Mouse (Mus musculus) layer of hippocampus, postnatal 14 days (tissue): ENCODE data around the gene Rel. TPM values are rescaled to one million over a fixed set of nuclear protein-coding genes. Genes with fewer than 3 reads are reported as not detected.

Experiments used
- DNase-seq, 2 experiments: peaks; one replicate each; pipeline ENCODE4 v3.0.0; 2021 to 2022; ENCODE audit warnings: low spot score in 2 of 2, mixed read lengths in 1 of 2
- total RNA-seq, 2 experiments: library from RNA; stranded (reverse); gene quantifications; 2 replicates each; pipeline ENCODE4 v1.2.3; 2021

Rel gene
- total RNA-seq, 2 experiments from 2014 or later, result 3.5 to 4.2 TPM

DNA sequence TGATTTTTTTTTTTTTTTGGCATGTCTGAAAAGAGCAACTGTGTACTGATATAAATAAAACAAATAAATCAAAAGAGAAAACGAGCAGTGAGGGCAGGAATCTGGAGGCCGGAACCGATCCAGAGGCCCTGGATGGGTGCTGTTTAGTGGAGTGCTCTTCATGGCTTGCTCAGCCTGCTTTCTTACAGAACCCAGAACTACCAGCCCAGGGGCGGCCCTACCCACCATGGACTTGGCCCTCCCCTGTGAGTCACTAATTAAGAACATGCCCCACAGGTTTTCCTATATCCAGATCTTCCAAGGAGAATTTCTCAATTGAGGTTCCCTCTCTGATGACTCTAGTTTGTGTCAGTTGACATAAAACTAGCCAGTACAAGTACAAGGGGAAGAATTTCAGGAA, 24.7 kb downstream of the Rel start:
- DNase-seq, result no peak

DNA sequence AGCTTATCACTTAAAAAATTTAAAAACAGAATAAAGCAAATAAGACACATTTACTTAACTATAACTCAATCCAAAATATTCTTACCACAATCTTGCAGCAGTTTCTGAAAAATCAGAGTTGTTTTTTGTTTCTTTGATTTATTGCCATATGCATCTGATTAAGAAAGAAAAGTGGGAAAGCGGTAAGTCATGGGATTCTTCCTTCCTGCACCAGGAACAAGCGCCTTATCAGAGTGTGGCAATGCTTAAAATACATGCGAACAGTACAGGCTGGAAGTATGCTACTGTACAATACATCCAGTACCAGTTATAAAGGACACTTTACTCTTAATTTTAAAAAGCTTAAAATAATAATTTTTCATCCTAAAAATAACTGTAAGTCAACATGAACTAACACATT, 26.4 kb downstream of the Rel start:
- DNase-seq, result no peak

DNA sequence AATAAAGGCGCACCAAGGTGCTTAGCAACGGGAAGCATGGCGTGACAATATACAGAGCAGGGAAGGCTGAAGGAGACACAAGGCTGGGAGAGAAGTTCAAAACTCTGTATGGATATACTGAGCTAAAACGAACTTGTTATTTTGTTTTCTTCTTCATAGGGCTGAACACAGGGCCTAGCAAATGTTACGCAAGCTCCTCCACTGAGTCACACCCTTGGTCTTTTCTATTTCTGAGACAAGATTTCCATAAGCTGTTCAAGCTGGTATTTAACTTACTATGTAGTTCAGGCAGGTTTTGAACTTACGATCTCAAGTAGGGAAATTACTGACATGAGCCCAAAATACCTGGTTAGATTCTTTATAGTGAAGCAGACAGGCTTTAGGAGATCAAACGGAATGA, 29.4 kb downstream of the Rel start:
- no peak for DNase-seq

DNA sequence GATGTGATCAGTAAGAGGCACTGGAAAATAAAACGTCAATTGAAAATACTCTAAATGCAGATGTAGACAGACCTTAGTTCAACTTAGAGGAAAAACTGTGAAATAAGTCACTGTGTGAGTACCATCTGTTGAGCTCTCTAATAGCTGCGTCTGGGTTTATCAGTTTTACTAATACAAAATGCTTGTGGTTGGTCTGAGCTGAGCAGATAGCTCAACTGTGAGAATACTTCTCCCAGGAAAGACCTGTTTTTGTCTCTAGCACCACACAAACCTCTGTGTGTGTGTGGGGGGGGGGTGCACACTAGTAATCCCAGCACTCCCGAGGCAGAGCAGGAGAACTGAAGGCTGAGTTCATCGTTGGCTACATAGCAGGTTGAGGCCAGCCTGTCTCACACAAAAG, 29.9 kb downstream of the Rel start:
- DNase-seq, result no peak

DNA sequence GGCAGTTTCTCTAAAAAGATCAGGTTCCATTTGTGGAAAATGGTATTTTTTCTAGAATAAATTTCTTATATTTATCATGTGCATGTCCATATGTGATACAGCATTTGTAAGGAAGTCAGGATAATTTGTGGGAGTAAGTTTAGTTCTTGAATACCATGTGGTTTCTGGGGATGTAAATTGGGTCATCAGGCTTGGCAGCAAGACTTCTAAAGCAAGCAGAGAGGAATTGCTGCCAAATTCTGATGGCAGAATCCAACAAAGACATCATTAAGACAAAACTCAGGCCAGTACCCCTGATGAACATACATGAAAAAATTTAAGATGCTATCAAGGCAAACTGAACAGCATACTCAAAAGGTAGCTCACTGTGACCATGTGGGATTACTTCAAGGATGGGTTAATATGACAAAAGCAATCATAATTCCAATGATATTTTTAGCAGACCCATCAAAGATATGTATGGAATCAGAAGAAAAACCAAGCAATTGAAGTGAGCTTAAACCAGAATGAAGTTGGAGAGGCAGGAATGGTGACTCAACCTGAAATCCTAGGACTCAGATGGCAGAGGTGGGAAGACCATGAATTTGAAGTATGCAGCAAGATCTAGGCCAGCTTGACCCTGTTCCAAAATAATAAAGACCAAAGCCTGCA, 34.8 kb downstream of the Rel start:
- DNase-seq, result peak in 1 of 2 experiments; percentile 14

DNA sequence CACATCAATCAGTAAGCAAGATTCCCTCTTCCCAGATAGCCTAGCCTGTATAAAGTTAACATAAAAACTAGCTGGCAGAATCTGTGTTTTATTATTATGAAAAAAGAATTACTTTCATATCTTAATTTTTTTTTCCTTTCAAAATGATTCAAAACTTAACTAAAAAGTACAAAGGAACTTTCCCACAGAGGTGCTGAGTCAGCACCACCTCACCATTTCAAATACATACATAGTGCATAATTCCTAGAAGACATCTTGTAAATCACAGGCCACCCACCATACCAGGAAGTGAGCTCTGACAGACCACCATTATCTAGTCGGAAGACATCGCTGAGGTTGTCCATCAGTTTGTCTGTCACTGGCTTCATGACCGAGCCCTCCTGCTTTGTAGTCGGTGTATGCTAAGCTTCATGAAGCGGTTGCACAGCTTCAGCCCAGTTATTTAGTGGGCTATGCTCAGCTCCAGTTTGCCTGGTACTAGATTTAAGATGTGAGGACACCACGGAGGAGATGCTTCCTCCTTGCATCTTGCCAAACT, 36.0 kb downstream of the Rel start:
- DNase-seq, result no peak

DNA sequence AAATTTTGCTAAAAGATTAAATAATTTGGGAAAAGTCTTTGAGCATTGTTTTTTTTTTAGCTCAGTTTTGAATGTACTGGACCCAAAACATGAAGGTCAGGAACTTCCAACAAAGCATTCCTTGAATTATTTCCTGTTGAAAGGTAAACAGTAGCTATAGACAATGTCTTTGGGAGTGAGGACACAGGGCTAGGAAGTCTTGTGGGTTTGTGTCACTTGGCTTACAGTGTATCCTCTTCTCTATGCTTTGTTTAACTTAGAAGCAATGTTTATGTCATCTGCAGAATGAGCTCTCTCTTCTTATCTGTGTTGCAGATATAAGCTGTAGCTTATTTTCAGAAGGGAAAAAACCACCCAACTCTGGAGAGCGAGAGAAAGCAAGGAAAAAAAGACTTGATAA, 37.9 kb downstream of the Rel start:
- no peak for DNase-seq

DNA sequence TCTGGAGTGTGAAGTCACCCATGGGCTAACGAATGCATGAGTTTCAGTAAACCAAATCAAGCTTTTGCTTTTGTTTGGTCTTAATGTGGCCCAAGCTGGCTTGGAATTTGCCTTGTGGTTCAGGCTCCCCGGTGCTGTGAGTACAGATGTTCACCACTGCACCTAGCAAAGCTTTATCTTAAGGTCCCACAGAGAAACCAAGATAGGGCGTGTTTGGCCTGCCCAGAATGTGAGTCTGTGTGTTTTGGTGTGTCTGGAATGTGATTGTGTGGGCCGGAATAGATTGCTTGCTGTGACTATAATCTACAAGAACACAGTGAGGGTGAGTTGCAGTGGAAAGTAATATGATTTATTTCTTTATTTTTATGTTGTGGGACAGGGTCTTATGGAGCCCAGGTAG, 40.6 kb downstream of the Rel start:
- no peak for DNase-seq

DNA sequence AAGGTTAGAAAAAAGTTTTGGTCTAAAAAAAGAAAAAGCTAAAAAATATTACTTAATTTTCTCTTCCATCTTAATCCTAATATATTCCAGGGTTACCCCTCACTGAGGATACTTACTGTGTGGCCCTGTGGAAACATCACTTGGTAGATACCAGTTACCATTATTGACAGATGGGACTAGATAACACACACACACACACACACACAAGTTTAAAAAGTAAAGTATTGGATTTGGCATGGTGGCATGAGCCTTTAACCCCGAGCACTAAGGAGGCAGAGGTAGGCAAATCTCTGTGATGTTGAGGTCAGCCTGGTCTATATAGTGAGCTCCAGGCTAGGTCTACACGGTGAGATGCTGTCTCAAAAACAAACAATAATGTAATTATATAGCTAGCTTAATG, 42.6 kb downstream of the Rel start:
- no peak for DNase-seq

DNA sequence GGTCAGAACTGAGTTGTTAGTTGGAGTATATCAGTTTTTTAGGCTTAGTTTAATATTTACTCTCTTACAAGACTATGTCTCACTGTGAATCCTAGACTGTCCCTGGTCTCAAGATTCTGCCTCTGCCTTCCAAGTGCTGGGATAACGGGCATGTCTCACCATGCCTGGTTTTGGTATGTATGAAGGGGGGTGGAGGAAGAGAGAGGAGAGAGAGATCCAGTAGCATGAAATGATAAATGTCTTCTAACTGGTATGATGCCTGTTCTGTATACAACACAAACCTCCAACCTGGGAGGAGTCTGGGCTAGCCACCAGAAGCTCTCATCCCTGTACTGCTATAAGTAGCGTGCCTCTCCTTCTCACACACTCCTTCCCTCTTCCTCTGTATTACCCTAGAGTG, 44.3 kb downstream of the Rel start:
- no peak for DNase-seq

DNA sequence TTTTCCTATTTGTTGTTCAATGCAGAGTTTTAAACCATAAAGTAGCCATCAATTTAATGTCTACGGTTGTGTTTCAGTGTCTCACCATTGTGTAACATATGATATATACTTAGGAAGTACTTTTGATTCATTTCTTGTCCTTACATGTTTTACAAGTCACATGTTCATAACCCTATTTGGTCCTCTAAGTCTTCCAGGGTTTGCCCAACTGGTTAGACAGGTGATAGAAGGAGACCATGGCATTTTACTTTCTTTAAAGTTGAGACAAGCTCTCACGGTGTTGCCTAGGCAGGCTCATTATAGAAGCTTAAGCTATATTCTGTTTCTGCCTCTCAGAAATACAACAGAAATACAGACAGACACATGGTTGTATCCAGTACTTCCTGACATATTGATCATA, 44.9 kb downstream of the Rel start:
- no peak for DNase-seq

DNA sequence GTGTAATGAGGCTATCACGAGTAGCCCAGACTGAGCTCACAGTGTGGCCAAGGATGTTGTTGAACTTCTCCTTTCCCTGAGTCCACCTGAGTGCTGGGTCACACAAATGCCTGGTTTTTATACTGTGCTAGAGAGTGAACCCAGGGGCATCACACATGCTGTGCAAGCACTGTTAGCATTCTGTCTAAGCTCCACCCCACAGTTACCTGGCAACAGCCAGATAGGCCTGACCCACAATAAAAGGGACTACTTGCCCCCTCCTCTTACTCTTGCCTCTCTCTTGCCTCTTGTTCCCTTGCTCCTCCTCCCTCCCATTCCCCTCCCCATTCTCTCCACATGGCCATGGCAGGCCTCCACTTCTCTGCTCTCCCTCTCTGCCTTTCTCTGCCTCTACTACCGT, 48.4 kb downstream of the Rel start:
- DNase-seq, result no peak

DNA sequence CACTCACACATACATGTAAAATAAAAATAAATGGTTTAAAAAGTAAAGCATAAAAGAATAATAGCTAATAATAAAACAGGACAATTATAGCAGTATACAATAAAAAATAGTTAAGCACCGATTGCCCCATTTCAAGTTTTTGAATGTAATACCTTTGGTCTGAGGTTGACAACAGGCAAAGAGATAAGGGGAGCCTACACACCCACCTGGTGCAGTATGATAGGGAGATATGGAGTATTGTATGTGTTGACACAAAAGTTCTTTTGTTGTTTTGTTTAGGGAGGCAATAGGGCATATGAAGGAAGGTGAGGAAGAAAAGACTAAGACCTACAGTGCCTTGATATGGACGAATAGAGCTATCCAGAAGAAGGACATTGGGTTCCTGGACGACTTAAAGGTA, 50.9 kb downstream of the Rel start:
- DNase-seq, result no peak

DNA sequence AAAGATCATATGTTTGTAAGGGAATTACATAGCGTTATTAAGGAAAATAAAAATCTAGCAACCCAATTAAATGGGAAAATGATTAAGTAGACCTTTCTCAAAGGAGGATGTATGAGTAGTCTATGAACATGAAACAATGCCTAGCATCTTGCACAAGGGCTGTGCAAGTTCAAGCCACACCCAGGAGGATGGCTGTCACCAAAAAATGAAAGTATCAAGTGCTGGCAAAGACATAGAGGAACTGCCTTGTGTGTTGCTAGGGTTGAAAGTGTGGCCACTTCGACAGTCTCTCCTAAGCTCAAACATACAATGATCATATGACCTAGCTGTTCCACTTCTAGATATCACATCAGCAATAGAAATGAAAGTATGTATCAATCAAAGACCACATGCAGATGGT, 51.9 kb downstream of the Rel start:
- no peak for DNase-seq

DNA sequence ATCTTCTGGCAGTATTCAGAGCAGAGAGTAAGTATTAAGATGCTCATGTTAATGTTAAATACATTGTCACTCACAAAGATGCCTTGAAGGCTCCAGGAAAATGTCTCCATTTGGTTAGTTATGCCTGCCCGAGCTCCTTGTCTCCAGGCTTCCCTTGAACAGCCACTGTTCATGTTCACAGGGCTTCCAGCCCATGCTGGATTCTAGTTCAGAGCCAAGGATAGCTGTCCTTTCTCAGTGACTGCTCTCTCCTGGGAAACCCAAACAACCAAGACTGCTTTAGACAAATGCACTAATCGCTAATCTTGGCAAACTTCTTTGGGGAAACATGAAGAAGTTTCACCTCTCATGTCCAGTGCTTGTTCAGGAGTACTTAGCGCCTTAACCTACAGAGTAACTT, 58.5 kb downstream of the Rel start:
- peak in 1 of 2 experiments; percentile 8 for DNase-seq

DNA sequence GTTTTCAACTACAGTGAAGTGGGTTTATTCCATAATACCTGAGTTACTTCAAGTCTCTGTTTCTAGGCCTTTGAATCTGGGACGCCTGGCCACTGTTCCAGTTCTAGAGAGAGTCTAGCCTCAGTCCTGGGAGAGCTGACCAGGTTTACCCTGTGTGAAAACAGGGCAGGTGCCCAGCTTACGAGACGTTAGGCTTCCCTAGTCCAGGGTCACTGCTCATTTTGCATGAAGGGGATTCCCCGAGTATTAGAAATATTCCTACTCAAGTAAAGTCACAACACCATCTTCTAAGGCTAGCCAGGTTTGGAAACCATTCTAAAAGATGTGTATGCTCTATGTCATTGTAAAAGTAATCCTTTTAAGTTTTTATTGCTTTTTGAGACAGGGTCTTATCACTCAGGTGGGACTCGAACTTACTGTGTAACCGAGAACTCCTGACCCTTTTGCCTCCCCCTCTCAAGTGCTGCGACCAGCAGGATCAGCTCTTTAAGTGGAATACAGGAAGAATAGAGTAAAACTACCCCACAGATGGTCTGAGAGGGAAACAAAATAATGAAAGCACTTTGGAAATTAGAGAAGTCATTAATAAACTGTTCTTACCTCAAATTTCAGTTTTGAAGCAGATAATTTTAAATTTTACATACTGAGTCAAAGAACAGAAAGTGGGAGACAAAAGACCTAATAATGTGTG, 66.0 kb downstream of the Rel start:
- DNase-seq, result no peak

DNA sequence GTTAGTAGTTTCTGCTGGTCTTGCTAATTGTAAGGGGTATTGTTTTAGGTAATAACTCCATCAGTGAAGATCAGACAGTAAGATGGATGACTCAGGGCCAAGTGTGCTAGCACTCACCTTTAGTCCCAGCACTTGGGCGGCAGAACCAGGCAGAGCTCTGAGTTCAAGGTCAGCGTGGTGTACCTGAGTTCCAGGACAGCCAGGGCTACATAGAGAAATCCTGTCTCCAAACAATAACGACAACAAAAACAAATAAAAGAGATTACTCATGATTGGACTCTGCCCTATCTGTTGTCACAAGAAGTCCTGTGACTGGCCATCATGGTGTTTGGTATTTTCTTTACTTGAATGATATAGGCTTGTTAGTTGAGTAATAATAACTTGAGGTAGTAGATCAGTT, 68.9 kb downstream of the Rel start:
- no peak for DNase-seq

DNA sequence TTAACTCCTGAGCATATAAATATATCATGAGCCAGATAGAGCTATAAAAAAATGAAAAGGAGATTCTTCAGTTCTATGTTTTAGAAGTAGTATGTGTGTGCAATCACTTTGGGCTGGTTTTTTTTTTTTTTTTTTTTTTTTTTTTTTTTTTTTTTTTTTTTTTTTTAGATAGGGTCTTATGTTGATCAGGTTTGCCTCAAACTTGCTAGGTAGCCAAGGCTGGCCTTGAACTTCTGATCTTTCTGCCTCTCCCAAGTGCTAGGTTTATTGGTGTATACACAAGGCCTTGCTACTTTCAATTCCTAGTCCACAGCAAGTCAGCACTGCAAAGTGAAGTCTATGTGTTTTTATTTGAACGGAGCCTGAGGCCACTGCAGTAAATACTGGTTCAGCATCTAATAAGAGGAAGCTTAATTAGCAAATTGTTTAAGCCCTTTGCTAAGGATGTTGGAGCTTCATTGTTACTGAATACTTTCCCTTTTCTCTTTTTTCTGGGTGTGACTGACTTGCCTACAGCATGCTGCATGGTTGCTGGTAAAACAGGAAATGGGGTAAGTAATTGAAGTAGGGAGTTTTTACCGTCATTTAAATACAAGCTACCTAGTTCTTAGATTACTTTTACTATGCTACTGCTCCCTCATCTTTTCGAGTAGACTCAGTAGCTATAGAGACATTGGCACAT, 71.2 kb downstream of the Rel start:
- DNase-seq, result no peak

DNA sequence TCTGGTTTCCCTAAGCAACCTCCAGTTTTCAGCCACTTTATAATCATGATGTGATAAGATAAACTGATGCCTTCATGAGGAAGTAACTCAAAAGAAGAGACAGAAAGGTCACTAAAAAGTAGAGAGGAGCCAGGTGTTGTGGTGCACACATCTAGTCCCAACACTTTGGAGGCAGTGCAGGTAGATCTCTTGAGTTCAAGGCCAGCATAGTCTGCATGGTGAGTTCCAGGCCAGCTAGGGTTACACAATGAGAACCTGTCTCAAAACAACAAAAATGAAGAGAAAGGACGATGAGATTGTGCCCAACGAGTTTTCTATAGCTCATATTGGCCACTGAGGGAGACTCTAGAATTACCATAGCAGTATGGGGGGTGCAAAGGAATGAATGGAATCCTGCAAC, 72.2 kb downstream of the Rel start:
- DNase-seq, result no peak

DNA sequence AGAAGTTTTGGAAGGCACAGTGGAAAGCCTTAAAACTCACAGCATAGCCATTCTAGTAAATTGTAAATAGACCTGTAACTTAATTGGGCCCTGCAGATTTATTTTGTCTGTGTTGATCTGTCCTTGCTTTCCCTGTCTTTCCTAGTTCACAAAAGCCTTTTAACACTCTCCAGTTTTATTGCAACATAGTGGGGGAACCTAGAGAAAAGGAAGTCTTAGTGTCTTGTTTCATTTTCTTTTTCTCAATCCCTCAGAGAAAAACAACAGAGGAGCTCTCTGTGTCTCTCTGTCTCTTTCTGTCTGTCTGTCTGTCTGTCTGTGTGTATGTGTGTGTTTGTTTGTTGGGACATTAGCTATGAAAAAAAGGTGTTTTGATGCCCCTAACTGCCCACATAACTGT, 74.9 kb downstream of the Rel start:
- DNase-seq, result no peak

DNA sequence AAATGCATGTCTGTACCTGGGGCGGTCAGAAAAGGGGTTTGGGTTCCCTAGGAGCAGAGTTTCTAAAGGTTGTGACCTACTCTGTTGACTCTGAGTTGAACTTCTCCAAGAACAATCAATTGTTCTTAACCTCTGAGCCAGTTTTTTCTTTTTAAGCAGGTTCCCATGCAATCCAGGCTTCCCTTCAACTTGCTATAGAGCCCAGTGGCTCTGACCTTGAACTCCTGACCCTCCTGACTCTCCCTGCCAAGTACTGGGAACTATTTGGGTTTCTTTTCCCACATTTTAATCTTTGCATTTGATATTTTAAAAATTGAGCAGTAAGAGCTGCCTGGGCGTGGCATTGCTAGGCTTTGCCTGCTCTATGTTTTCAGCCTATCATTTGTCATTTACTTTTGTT, 77.5 kb downstream of the Rel start:
- no peak for DNase-seq

DNA sequence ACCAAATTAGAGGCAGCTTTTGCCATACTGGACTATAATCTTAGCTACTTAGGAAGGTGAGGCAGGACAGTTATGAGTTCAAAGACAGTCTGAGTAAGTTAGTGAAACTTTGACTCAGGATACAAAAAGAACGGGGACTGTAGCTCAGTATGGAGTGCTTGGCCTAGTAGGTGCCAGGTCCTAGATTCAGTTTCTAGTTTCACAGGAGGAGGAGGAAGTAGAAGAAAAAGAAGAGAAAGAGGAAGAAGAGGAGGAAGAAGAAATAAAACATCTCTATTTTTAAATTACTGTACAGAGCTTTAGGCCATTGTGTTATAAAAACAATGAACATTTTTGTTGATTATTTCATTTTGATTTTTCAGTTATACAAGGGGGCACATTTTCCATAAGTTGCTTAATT, 82.7 kb downstream of the Rel start:
- DNase-seq, result no peak
